Mouse (Mus musculus) spleen, postnatal 36 days (tissue): ENCODE data around the gene Grin1.

Source experiments
- DNase-seq, 2 experiments: peaks; one replicate each; pipeline ENCODE4 v3.0.0; 2022; ENCODE audit warnings: low spot score in 2 of 2, mixed read lengths in 1 of 2

Grin1 gene

GRCm38 (mm10) chr2:25287927-25288649, 30.9 kb downstream of the Grin1 start, which contains the start of gene Tmem210:
Gene Tmem210, plus strand, starts transcription at chr2:25288145.
- no peak for DNase-seq

DNA sequence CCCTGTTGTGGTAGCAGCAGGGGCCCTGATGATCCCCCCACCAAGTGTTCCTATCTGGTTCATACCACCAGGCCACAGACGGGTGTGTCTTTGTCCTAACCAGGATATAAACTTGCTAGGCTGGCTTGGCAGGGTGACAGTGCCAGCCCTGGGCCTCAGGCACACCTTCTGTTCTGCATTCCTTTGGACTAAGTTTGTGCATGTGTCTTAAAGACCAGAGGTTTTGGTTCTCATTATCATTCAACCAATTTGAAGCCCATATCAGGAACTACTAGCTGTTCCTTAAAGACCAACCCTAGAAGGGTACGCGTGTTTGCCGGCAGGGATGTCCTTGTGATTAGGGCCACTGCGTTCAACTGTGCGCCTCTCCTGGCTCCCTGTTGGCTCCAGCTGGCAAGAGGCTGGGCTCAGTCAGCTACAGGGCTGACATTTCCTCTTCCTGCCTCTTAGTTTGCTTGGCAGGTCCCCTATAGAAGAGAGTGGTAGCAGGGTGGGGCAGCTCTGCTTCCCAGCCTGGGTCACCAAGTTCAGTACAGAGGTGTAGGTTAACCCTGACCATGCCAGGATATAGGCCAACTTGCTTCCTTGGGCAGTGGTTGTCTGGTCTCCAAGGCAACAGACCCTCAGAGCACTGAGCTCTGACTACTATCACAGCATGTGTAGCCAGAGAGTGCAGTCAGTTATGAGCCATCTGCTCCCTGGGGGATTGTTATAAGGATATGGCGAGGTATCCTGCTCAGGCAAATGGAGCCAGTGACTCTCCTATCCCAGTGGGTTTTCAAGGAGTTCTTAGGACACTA, 31.9 kb downstream of the Grin1 start:
- no peak for DNase-seq

GRCm38 (mm10) chr2:25286314-25286713, 32.7 kb downstream of the Grin1 start:
- no peak for DNase-seq

DNA sequence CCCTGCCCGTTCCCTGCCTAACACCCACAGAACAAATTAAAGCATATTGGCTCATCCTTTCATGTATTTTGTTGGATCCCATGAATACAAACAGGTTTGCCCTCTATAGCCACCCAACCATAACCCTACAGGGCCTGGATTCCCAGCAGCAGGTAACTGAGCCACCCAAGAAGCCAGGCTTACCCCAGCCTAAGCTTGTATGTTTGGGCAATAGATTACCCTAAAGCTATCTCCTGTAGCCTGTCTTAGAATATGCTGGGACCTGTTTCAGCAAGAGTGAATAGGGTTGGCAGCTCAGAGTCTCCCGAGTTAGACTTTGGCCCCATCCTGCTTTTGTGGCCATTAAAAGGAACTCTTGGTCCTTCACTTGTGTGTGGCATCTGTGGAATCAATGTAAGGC, 33.4 kb downstream of the Grin1 start:
- no peak for DNase-seq

GRCm38 (mm10) chr2:25278928-25279882, 39.8 kb downstream of the Grin1 start:
- DNase-seq: peak; percentile 70 to 77

DNA sequence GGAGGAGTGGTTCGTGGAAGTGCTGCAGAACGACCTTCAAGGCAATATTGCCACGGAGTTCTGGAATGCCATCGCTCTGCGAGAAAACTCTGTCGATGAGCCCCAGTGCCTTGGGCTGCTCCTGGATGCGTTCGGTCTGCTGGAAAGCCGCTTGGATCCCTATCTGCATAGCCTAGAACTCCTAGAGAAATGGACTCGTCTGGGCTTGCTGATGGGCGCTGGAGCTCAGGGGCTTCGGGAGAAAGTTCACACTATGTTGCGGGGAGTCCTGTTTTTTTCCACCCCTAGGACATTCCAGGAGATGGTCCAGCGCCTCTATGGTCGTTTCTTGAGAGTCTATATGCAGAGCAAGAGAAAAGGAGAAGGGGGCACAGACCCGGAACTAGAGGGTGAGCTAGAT, 46.0 kb downstream of the Grin1 start:
- DNase-seq: no peak

DNA sequence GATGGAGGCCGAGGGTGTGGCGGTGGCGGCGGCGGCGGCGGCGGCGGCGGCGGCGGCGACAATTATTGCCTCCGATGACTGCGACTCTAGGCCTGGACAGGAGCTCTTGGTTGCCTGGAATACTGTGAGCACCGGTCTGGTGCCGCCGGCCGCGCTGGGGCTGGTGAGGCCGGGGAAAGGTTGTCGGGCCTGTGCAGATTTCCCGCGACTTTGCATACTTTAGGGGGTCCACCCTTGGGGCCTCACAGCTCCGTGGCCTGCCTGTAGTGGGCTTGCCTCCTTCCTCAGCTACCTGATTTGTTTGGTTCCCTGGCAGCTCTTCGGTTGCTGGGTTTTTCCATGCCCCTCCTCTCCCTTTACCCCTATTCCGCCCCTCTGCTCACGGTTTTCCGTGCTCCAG, 46.5 kb downstream of the Grin1 start:
- no peak for DNase-seq

GRCm38 (mm10) chr2:25271827-25272511, 47.0 kb downstream of the Grin1 start, which contains the start of the genes Ssna1 and Anapc2:
Gene Ssna1, minus strand, starts transcription at chr2:25272438.
Gene Anapc2, plus strand, starts transcription at chr2:25272478.
- DNase-seq: peak; percentile 96 to 98

DNA sequence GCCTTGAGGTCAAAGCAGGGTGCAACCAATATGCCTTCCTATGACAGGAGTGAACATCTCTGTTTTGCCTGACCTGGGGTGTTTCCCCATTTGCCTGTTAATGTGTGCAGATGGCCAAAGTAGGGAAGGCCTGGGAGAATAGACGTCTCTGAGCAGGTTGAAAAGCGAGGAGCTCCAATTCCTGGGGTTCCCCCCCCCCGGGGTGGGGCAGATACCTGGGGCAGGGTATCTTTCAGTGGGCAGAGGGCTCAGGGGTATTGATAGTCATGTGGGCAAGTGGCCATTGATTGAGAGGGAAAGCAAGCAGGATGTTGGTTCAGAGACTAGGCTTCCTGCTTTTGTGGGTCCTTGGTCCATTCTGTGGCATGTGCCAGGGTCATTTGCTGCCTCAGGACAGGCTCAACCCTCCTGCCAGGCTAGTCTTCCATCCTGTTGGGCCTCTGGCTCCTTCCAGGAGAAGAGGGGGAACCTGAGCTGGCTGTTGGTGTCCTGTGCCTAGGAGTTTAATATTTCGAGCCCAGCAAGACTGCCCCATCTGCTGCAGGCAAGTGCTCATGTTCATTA, 51.2 kb downstream of the Grin1 start:
- DNase-seq: no peak

DNA sequence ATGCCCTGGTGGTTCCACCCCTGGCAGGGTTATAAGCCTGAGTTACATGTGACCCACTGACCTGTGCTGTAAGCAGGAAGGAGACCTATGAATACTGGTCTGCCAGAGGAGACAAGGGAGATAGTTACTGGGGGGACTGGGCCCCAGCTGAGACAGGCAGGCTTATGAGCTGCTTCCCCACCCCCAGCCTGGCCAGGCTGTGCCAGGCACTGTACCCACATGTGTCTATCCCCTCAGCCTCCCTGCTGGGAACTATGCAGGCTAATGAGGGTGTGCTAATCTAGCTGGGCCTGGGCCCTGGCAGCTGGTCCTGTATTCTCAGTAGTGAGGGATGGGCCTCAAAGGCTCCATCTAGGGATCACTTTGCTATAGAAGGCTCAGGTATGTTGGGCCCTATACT, 51.7 kb downstream of the Grin1 start:
- DNase-seq: no peak

- no peak for DNase-seq
Observed at GRCm38 (mm10) chr2:25266720-25267119, 52.3 kb downstream of the Grin1 start.

DNA sequence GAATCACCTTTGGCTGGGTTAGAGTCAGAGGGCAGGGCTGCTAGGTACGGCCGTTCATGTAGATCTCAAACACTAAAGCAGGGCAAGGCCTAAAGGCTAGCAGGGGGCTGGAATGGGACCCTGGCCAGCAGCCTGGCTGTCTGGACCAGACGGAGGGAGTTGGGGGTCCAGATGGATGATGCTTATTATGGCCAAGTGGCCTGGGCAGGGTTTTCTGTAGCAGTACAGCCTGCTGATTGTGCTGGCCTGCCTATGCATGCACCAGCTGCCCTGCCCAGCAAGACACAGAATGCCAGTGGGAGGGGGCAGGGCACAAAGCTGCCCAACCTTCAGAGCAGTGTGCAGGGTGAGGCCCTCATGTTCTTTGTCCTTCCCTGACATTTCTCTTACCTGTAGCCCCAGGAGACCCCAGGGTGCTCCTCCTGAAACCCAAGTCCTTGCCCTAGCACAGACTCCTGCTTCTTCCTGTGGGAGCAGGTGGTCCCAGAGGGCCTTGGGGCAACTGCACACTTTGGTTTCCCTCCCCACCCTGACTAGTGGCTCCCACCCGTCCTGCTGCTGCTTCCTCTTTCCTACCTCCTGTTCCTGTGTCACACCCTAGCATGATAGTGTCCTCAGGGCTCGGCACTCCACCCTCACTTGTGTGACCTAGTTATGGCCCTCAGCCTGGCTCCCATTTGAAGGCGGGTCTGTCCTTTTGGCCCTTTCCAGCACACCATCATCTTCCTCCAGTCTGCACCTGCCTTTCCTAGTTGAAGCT, 52.9 kb downstream of the Grin1 start:
- peak in 1 of 2 experiments; percentile 29 for DNase-seq

GRCm38 (mm10) chr2:25264851-25265250, 54.1 kb downstream of the Grin1 start:
- DNase-seq: no peak

DNA sequence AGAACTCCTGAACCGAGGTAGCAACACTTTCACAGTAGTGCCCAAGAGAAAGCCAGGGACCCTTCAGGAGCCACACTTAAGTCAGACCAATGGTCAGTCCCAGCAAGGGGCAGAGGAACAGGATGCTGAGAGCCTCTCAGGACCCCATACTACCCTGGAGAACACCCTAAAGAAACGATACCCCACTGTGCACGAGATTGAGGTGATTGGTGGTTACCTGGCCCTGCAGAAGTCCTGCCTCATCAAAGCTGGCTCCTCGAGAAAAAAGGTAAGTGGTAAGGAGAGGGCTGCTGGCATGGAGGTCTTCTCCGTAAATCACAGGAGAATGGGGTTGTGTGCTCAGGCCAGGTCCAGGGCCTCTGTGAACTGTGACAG, 54.7 kb downstream of the Grin1 start:
- no peak for DNase-seq

GRCm38 (mm10) chr2:25263623-25264285, 55.2 kb downstream of the Grin1 start:
- DNase-seq: no peak

GRCm38 (mm10) chr2:25262795-25263622, 56.0 kb downstream of the Grin1 start:
- peak; percentile 30 to 33 for DNase-seq

DNA sequence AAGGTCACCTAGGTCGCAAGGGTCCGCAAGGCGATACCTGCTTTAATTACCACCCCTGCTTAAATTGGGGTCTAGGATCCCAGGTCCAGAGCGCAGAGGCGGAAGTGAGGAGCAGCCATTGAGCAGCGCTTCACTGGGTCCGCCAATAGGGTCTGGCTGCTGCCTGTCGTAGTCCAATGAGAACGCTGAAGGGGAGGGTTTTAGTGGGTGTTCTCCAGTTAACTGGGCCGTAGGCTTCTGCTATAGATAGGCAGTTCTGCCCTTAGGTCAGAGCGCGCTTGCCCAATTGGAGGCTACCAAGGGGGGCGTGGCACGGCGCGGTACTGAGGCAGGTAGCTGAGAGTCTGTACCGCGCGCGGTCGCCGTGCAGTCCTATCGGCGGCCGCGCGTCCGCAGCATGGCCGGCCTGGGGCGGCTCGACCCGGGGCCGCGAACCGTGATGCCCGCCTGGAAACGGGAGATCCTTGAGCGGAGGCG, 56.7 kb downstream of the Grin1 start, which contains the start of gene Tprn:
Gene Tprn (plus strand): TSS at position 328 of the 477 bp plus-strand sequence.
- peak; percentile 97 to 98 for DNase-seq

- DNase-seq: no peak
Observed at GRCm38 (mm10) chr2:25261870-25262269, 57.1 kb downstream of the Grin1 start.
